Mouse (Mus musculus) intestine, embryonic 14.5 days (tissue): ENCODE data around the gene Irgq. TPM values are rescaled to one million over a fixed set of nuclear protein-coding genes. Genes with fewer than 3 reads are reported as not detected.

Source experiments
- ATAC-seq: fragments of 200-750 bp; cut with Nextera tagmentation; replicated peaks from 2 replicates; pipeline ENCODE4 v1.8.0; 2017; ENCODE audit warnings: low read depth, moderate number of reproducible peaks, moderate TSS enrichment, moderate library complexity; ENCODE audit not compliant: low FRiP score, low TSS enrichment
- DNase-seq: peaks from one replicate; pipeline ENCODE4 v3.0.0-alpha.2; 2018; ENCODE audit warnings: low spot score
- H3K27ac ChIP-seq: fragments of 300-500 bp; sonication (generic); 2 replicates; pipeline ENCODE4 v1.5.1; 2014; ENCODE audit warnings: low read depth, mild to moderate bottlenecking, control low read depth
- H3K27me3 ChIP-seq: fragments of 300-500 bp; sonication (generic); replicated peaks from 2 replicates; pipeline ENCODE4 v1.6.1; 2014; ENCODE audit warnings: low read length, control low read depth; ENCODE audit not compliant: control insufficient read depth, insufficient read depth
- H3K36me3 ChIP-seq: fragments of 300-500 bp; sonication (generic); 2 replicates; pipeline ENCODE4 v1.6.1; 2014; ENCODE audit warnings: low read length, control low read depth; ENCODE audit not compliant: control insufficient read depth, insufficient read depth
- H3K4me1 ChIP-seq: fragments of 300-500 bp; sonication (generic); replicated peaks from 2 replicates; pipeline ENCODE4 v1.6.1; 2014; ENCODE audit warnings: low read length, control low read depth, mixed read lengths; ENCODE audit not compliant: control insufficient read depth, insufficient read depth
- H3K4me2 ChIP-seq: fragments of 300-500 bp; sonication (generic); 2 replicates; pipeline ENCODE4 v1.6.1; 2014; ENCODE audit warnings: low read length
- H3K4me3 ChIP-seq: fragments of 300-500 bp; sonication (generic); 2 replicates; pipeline ENCODE4 v1.5.1; 2014; ENCODE audit warnings: low read depth, low read length, control low read depth, mixed read lengths
- H3K9ac ChIP-seq: fragments of 300-500 bp; sonication (generic); 2 replicates; pipeline ENCODE4 v1.6.1; 2014; ENCODE audit warnings: mild to moderate bottlenecking, low read length
- H3K9me3 ChIP-seq: fragments of 300-500 bp; sonication (generic); 2 replicates; pipeline ENCODE4 v1.6.1; 2016; ENCODE audit warnings: low read length, control low read depth; ENCODE audit not compliant: control insufficient read depth
- WGBS: fragments of 180-500 bp; shearing (Covaris S2); extraction: QIAGEN DNeasy Blood & Tissue Kit; methylation state at CpG from one replicate; pipeline ENCODE4 v1.1.7; 2014; 5-methylcytosine and 5-hydroxymethylcytosine counted together
- polyA plus RNA-seq: library from polyadenylated mRNA; unstranded; fragments of >200 nt; fragmentation: Nextera tagmentation; extraction: Ambion mirVana; gene quantifications from 2 replicates; pipeline ENCODE4 v1.2.1, GENCODE M21; 2014

Irgq gene
- polyA plus RNA-seq, 1 experiment from 2014 or later: 6.3 TPM

- H3K36me3 ChIP-seq: peaks cover 33% of the 10 kb centered on the region
- DNase-seq: no peak
- no peak overlapping the region for H3K9ac ChIP-seq
- no peaks in the 10 kb centered on the region for H3K9me3 ChIP-seq
- 67% methylated on average over 12 of the region's 12 CpGs for WGBS
- no peak for ATAC-seq
- no peak overlapping the region for H3K4me2 ChIP-seq
- no peak overlapping the region for H3K4me3 ChIP-seq
- H3K27me3 ChIP-seq: no peaks in the 10 kb centered on the region
- H3K4me1 ChIP-seq: no peaks in the 10 kb centered on the region
- H3K27ac ChIP-seq: no peak overlapping the region
Observed at GRCm38 (mm10) chr7:24574224-24574796, 43.8 kb downstream of the Irgq start.

- no peak for ATAC-seq
- Histone ChIP-seq H3K27ac (no peak overlapping the region), H3K4me1 (no peaks in the 10 kb centered on the region), H3K27me3 (no peaks in the 10 kb centered on the region), H3K9ac (no peak overlapping the region), H3K4me3 (no peak overlapping the region), H3K4me2 (no peak overlapping the region), H3K9me3 (no peaks in the 10 kb centered on the region), H3K36me3 (peaks cover 7% of the 10 kb centered on the region; the same call in 1 of the 2 replicates)
- no peak for DNase-seq
- WGBS: 88% methylated on average over 10 of the region's 10 CpGs
Observed at GRCm38 (mm10) chr7:24577811-24578210, 47.3 kb downstream of the Irgq start.

- no peak overlapping the region for H3K27ac ChIP-seq
Observed at GRCm38 (mm10) chr7:24584876-24585275, 54.4 kb downstream of the Irgq start.

GRCm38 (mm10) chr7:24585995-24586394 lies 55.5 kb downstream of the Irgq start:
- Histone ChIP-seq H3K27ac (no peak overlapping the region), H3K4me2 (no peak overlapping the region), H3K27me3 (peaks cover 22% of the 10 kb centered on the region), H3K9me3 (0 out of 2 replicates have a peak, but pooled peaks cover 4% of the 10 kb centered on the region), H3K36me3 (no peaks in the 10 kb centered on the region), H3K9ac (no peak overlapping the region), H3K4me3 (no peak overlapping the region), H3K4me1 (no peaks in the 10 kb centered on the region; the same call in 1 of the 2 replicates)
- ATAC-seq (no peak; the same call in 1 of the 2 replicates), DNase-seq (no peak)
- 48% methylated on average over 16 of the region's 16 CpGs for WGBS

More at GRCm38 (mm10) chr7:24584876-24585275, 54.4 kb downstream of the Irgq start:
- Histone ChIP-seq H3K27me3 (peaks cover 22% of the 10 kb centered on the region), H3K4me1 (no peaks in the 10 kb centered on the region; the same call in 1 of the 2 replicates), H3K36me3 (no peaks in the 10 kb centered on the region), H3K4me3 (no peak overlapping the region), H3K9ac (no peak overlapping the region), H3K4me2 (no peak overlapping the region), H3K9me3 (0 out of 2 replicates have a peak, but pooled peaks cover 4% of the 10 kb centered on the region)
- ATAC-seq (no peak), DNase-seq (no peak)
- WGBS: 92% methylated on average over 6 of the region's 6 CpGs

GRCm38 (mm10) chr7:24586828-24587227 lies 56.3 kb downstream of the Irgq start:
- no peaks in the 10 kb centered on the region; the same call in 1 of the 2 replicates for H3K4me1 ChIP-seq
- peak overlapping the region; percentile 27; the same call in 1 of the 2 replicates for H3K27ac ChIP-seq
- H3K9ac ChIP-seq: peak overlapping the region; percentile 58; the same call in 1 of the 2 replicates

GRCm38 (mm10) chr7:24587330-24588105 lies 57.0 kb downstream of the Irgq start, which contains the start of the genes Ethe1 and Zfp575:
Ethe1 (plus strand) TSS chr7:24587543.
Zfp575 (minus strand) TSS chr7:24587641.
- H3K4me1 ChIP-seq: no peaks in the 10 kb centered on the region; the same call in 1 of the 2 replicates
- H3K27ac ChIP-seq: peak within 1 kb of the TSS; percentile 27; the same call in 1 of the 2 replicates
- peak within 1 kb of the TSS; percentile 58 for H3K9ac ChIP-seq
- peak within 1 kb of the TSS; percentile 76 for H3K4me2 ChIP-seq
- ATAC-seq: peak; percentile 44
- whole genome bisulfite sequencing: 6% methylated on average over 29 of the region's 30 CpGs
- 0 out of 2 replicates have a peak, but pooled peaks cover 4% of the 10 kb centered on the region for H3K9me3 ChIP-seq
- peaks cover 22% of the 10 kb centered on the region for H3K27me3 ChIP-seq
- peak within 1 kb of the TSS; percentile 55 for H3K4me3 ChIP-seq
- peak; percentile 84 for DNase-seq
- no peaks in the 10 kb centered on the region for H3K36me3 ChIP-seq

More at GRCm38 (mm10) chr7:24586828-24587227, 56.3 kb downstream of the Irgq start:
- Histone ChIP-seq H3K9me3 (0 out of 2 replicates have a peak, but pooled peaks cover 4% of the 10 kb centered on the region), H3K27me3 (peaks cover 22% of the 10 kb centered on the region), H3K36me3 (no peaks in the 10 kb centered on the region), H3K4me3 (peak overlapping the region; percentile 55), H3K4me2 (peak overlapping the region; percentile 76)
- peak; percentile 70 for ATAC-seq
- 12% methylated on average over 8 of the region's 8 CpGs for WGBS
- DNase-seq: no peak

Other genes starting within 250 kb of the Irgq start
- gene Zfp61, start 229.5 kb upstream of the Irgq start, polyA plus RNA-seq: 24.7 and 31.8 TPM in 2 replicates
- 9.1 and 12.0 TPM in 2 replicates for gene Zfp94, start 214.0 kb upstream of the Irgq start, polyA plus RNA-seq
- not detected in 2 replicates for gene Tescl, start 196.8 kb upstream of the Irgq start, polyA plus RNA-seq
- gene Lypd5, start 181.5 kb upstream of the Irgq start, polyA plus RNA-seq: not detected in 2 replicates
- gene Kcnn4, start 160.4 kb upstream of the Irgq start, polyA plus RNA-seq: 0.43 and 0.70 TPM in 2 replicates
- 24.0 and 24.5 TPM in 2 replicates for gene Smg9, start 131.1 kb upstream of the Irgq start, polyA plus RNA-seq
- gene Irgc1, start 78.4 kb upstream of the Irgq start, polyA plus RNA-seq: not detected in 2 replicates
- 10.0 and 10.7 TPM in 2 replicates for gene Plaur, start 68.2 kb upstream of the Irgq start, polyA plus RNA-seq
- 0.64 and 1.7 TPM in 2 replicates for gene Cadm4, start 48.7 kb upstream of the Irgq start, polyA plus RNA-seq
- gene Zfp428, start 23.7 kb upstream of the Irgq start, polyA plus RNA-seq: 30.3 and 33.7 TPM in 2 replicates
- gene AC161166.1, start 18.2 kb upstream of the Irgq start, polyA plus RNA-seq: 0.40 and 0.46 TPM in 2 replicates
- not detected in 2 replicates for gene Pinlyp, start 15.4 kb downstream of the Irgq start, polyA plus RNA-seq
- 91.5 and 108 TPM in 2 replicates for gene Xrcc1, start 15.6 kb downstream of the Irgq start, polyA plus RNA-seq
- 42.9 and 46.5 TPM in 2 replicates for gene Ethe1, start 56.9 kb downstream of the Irgq start, polyA plus RNA-seq
- gene Zfp575, start 57.0 kb downstream of the Irgq start, polyA plus RNA-seq: 3.1 and 3.6 TPM in 2 replicates
- 0.31 and 0.38 TPM in 2 replicates for gene Phldb3, start 80.1 kb downstream of the Irgq start, polyA plus RNA-seq
- gene Lypd3, start 105.9 kb downstream of the Irgq start, polyA plus RNA-seq: 0.50 and 0.77 TPM in 2 replicates
- not detected in 2 replicates for gene Tex101, start 146.0 kb downstream of the Irgq start, polyA plus RNA-seq
- gene BC049730, start 178.6 kb downstream of the Irgq start, polyA plus RNA-seq: not detected in 2 replicates
- gene Gm4763, start 196.2 kb downstream of the Irgq start, polyA plus RNA-seq: not detected in 2 replicates
- 0.11 and 0.50 TPM in 2 replicates for gene Cd177, start 229.6 kb downstream of the Irgq start, polyA plus RNA-seq
- gene Ceacam10, start 246.5 kb downstream of the Irgq start, polyA plus RNA-seq: not detected in 2 replicates